Mouse (Mus musculus) ES-CJ7 (cell line): ENCODE data around the gene Syne1.

Experiments
- DNase-seq: peaks from one replicate; pipeline ENCODE4 v3.0.0; 2011; ENCODE audit warnings: low read depth, low spot score

The Syne1 gene

GRCm38 (mm10) chr10:4977374-4977773, 573.9 kb downstream of the Syne1 start:
- DNase-seq: no peak

- DNase-seq: no peak
Observed at GRCm38 (mm10) chr10:4976557-4976956, 574.7 kb downstream of the Syne1 start.

GRCm38 (mm10) chr10:4974246-4974645, 577.0 kb downstream of the Syne1 start:
- no peak for DNase-seq

GRCm38 (mm10) chr10:4972026-4972425, 579.3 kb downstream of the Syne1 start:
- DNase-seq: no peak

GRCm38 (mm10) chr10:4971586-4971985, 579.7 kb downstream of the Syne1 start:
- no peak for DNase-seq

GRCm38 (mm10) chr10:4971156-4971555, 580.1 kb downstream of the Syne1 start:
- no peak for DNase-seq
